Mouse (Mus musculus) CD4-positive, CD25-positive, alpha-beta regulatory T cell, adult 2 months (primary cell): ENCODE data around the gene Clip3.

Source experiments
- DNase-seq: peaks from one replicate; pipeline ENCODE4 v3.0.0-alpha.2; 2012; ENCODE audit warnings: low read depth, low spot score

Gene Clip3

DNA sequence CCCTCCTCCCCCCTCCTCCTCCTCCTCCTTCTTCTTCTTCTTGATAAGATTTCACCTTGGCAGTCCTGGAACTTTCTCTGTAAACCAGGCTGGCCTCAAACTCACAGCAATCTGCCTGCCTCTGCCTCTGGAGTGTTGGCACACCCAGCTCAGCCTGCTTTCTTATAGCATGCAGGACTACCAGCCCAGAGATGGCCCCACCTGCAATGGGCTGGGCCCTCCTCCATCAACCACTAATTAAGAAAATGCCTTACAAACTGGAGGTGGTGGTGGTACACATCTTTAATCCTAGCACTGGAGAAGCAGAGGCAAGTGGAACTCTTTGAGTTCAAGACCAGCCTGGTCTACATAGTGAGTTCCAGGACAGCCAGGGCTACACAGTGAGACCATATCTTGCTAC lies 34.9 kb downstream of the Clip3 start:
- DNase-seq: no peak

DNA sequence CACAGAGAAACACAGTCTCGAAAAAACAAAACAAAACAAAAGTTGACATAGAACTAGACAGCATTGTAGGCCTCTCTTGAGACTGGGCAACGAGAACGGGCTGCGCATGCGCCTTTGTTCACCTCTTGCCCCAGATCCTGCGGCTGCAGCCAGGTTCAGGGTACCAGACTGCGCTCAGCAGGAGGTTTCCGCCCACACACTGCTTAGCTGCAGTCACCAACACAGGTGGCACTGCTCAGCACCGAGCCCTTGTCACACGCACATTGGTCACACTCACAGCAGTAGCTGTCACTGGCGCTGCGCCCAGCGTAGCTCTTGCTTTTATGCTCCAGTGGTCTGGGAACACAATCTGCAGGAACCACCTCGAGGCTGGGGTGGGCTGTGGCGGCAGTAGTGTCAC lies 35.6 kb downstream of the Clip3 start:
- DNase-seq: peak; percentile 91

DNA sequence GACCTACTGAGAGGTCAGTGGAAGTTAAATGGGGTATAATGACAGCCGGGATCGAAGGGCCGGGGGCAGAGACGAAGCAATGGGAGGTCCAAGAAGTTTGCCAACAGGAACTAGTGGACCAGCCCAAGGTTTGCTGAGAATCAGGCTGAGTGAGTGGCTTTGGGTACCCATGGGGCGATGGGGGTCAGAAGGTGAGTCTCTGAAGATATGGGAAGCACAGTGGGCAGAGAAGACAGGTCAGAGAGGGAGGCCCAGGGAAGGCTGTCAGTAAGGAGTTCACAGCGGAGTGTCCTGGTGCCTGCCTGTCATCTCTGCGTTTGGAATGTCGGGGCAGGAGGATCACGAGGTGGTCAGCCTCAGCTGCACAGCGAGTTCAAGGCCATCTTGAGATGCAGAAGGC lies 36.9 kb downstream of the Clip3 start:
- DNase-seq: no peak

- peak; percentile 97 for DNase-seq
Measured at GRCm38 (mm10) chr7:30331887-30332286, 40.4 kb downstream of the Clip3 start.

DNA sequence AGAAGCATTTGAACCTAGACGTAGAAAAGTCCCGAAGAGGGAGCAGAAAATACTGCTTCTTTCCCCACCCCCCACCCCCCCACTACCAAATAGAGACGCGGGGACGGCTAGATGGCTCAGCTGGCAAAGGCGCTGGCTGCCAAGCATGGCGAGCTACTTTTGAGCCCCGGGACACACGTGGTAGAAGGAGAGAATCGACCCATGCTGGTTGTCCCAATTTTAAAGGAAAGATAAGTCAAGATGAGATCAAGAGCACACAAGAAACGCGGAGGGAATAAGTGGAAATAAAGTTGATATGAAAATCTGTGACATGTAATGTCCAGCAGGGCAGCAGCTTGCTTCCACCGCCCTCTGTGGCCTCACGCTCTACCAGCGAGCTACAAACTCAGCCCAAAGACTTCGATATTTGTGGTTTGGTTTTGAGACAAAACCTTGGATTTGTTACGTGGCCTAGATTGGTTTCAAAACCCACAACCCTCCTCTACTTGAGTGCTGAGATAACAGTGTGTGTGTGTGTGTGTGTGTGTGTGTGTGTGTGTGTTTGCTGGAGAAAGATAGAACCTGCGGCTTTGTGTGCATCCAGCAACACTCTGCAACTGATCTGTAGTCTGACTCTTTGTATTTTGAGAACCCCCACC lies 41.2 kb downstream of the Clip3 start:
- DNase-seq: peak; percentile 69

GRCm38 (mm10) chr7:30333436-30333835 lies 41.9 kb downstream of the Clip3 start:
- DNase-seq: peak; percentile 68

DNA sequence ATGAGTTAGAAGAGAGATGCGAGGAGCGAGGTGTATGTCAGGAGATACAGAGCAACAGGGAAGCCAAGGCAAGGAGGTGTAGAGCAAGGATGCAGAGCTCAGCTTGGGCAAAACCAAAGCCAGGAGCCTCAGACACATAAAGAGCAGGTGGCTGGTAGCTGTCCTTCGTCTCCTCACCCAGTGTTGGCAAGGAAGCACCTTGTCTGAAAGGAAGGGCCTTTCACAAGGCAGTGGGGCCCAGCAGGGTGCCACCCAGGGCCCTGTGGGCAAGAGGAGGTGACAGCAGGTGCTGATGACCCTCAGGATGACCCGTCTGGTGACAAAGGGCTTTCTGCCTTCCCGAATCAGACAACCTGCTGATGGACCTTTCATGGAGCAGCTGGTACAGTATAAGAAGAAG lies 43.0 kb downstream of the Clip3 start:
- DNase-seq: no peak

DNA sequence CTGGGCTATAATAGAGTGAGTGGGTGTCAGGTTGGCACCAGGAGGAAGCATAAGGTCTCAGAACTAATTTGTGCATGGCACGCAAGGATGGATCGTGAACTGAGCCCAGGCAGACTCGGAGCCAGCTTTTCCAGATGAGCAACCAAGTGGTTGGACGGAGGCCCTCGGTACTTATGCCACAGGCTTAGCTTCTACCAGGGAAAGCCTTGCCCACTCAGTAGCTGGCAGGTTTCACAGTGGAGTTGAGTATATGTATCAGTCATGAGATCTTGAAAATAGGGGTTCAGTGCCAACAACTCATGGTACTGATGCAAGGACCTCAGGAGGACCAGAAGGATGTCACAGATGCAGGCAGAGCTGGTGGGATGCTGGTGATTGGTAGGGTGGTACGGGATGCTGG lies 44.2 kb downstream of the Clip3 start:
- no peak for DNase-seq

DNA sequence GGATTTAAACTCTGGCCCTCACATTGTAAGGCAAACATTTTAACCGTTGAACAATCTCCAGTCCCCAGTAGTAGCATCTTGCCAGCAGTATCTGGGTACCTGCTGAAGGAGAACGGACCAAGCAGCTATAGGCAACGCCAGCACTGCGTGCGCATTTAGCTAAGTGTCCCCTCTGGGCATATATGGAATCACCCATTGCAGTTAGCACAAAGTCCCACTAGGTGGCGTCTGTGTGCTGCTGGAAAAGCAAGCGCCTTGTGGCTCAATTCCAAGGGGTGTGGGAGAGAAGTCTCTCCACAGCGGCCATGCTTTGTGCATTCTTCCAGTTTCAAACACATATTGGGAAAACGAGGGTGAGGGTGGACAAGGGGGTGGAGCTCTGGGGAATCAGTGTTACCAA lies 44.9 kb downstream of the Clip3 start:
- DNase-seq: peak; percentile 88

GRCm38 (mm10) chr7:30339432-30340109 lies 48.0 kb downstream of the Clip3 start:
- DNase-seq: no peak

DNA sequence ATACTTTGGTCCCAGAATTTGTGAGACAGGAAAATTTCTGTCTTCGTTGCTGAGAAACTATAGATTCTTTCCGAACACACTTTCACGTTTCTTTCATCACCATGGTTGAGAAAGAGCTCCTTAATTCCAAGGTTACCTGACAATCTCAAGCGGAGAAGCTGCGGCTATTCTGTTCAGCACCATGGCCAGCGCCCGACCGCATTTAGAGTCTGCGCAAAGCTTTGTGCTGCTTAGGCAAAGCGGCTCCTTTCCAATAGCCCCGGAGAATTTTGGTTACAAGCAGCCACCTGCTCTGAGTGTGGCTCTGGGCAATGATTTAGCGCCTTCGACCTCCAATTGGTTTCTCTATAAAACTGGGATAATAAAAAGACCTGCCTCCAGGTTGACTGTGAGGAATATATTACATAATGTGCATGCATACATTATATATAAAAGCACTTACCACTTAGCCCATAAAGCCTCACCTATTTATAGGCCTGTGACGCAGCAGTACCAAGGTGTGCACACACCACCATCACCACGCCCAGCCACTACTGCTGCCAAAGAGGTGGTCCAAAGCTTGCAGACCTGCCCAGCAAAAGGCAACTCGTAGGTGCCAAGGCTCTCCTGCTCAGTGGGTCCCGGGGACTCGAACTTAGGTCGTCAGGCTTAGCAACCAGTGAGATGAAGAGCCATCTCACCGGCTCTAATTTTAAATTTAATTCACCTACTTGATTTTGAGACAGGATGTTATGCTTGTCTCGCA lies 55.3 kb downstream of the Clip3 start:
- peak; percentile 84 for DNase-seq

DNA sequence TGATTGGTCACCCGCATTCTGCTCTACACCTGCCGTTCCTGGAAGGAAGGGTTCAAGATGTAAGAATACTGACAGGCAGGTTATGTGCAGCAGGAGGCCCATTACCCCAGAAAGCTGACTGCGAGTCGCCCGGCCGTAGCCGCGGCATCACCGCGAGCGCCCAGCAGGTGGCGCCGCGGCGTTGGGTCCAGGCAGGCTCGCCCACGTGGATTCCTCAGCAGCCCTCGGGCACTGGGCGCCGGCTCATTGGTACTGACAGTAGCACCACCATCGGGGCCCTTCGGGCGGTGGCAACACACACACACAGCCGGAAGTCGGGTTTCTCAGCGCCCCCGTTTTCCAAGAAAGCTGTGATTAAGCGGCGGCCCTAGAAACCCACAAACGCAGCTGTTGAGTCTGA lies 56.3 kb downstream of the Clip3 start:
- DNase-seq: peak; percentile 87

DNA sequence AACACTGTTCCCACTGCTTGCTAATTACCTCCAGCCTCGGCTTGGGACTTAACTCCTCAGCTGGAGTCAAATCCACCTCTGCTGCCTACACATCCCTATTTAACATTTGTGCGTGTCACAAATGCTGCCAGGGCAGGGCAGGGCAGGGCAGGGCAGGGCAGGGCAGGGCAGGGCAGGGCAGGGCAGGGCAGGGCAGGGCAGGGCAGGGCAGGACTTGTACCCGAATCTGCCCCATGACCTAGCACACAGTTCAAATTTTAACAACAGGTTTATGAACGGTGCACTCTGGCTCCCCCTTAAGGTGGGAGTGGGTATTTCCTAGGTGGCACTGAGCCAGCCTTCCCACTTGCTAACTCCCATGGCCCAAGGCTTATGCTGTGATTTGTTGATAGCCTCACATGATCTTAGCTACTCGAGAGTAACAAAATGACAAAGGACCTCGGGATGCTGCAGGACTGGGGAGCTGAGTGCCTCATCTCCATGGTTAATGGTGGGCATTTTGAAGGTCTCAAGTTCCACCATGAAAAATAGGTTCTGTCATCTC lies 61.8 kb downstream of the Clip3 start:
- peak; percentile 85 for DNase-seq

DNA sequence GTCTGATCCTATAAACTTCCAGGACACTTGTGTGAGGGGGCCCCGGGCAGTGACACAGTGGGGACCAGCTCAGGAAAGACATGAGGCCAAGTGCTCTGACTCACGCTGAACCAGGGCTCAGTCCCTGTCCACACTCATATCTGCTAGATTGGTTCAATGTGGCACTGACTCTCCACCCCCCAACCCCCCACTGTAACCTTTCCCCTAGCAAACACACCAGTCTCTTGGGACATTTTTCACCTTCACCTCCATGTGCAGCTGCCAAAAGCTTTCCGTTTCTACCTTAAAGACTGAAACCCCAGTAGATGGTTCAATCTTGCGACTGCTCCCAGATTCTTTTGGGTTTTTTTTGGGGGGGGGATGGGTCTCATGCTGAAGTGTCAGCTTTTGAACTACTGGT lies 62.5 kb downstream of the Clip3 start:
- DNase-seq: no peak
